Mouse (Mus musculus): ENCODE data around the gene Rpl7l1. TPM values are rescaled to one million over a fixed set of nuclear protein-coding genes. Genes with fewer than 3 reads are reported as not detected.

Rpl7l1 gene
- polyA plus RNA-seq, 1 experiment from 2014 or later: 68.9 TPM

GRCm38 (mm10) chr17:46741305-46741704, 41.2 kb downstream of the Rpl7l1 start:
- Histone ChIP-seq H3K4me2 (ENCODE audit: low read depth, low read length) (no peak overlapping the region), H3K36me3 (ENCODE audit: control insufficient read depth, insufficient read depth) (no peaks in the 10 kb centered on the region), H3K9ac (ENCODE audit: low read depth, low read length) (no peak overlapping the region), H3K4me3 (ENCODE audit: low read depth, low read length) (no peak overlapping the region), H3K27ac (ENCODE audit: low read length) (no peak overlapping the region), H3K4me1 (ENCODE audit: control insufficient read depth, low read depth, low read length) (peaks cover 3% of the 10 kb centered on the region; the same call in 1 of the 2 replicates), H3K9me3 (replicated peaks; ENCODE audit: control insufficient read depth, low read length) (no peaks in the 10 kb centered on the region), H3K27me3 (ENCODE audit: control insufficient read depth, insufficient read depth, low read depth, low read length) (no peaks in the 10 kb centered on the region)
- 61% methylated on average over 6 of the region's 6 CpGs for WGBS (ENCODE audit: insufficient replicate concordance)
- peak; percentile 67 for ATAC-seq (ENCODE audit: low read depth)

DNA sequence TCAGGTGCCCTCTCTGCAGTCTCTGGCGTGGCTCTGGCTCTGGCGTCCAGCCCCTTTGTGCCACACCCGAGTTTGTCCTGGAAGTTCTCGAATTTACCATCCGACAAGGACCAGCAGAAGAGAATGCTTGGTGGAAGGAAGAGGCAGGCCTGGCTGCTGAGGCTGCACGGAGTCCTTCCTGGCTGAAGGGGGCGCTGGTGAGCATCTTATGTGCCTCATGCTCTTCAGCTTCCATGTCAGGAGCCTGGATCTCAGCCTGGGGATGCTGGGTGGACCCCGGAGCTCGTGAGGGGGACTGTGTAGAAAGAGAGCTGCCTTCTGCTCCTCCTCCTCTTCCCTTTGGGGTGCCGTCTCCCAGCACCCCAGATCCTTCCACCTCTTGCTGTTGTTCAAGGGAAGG, 46.3 kb downstream of the Rpl7l1 start:
- no peaks in the 10 kb centered on the region for H3K27me3 ChIP-seq (ENCODE audit: control insufficient read depth, insufficient read depth, low read depth, low read length)
- H3K4me1 ChIP-seq (ENCODE audit: control insufficient read depth, low read depth, low read length): peaks cover 4% of the 10 kb centered on the region; the same call in 1 of the 2 replicates
- no peak overlapping the region for H3K4me2 ChIP-seq (ENCODE audit: low read depth, low read length)
- 56% methylated on average over 10 of the region's 10 CpGs for WGBS (ENCODE audit: insufficient replicate concordance)
- peak overlapping the region; percentile 51 for H3K27ac ChIP-seq (ENCODE audit: low read length)
- H3K9me3 ChIP-seq (replicated peaks; ENCODE audit: control insufficient read depth, low read length): no peaks in the 10 kb centered on the region
- no peak overlapping the region for H3K9ac ChIP-seq (ENCODE audit: low read depth, low read length)
- H3K4me3 ChIP-seq (ENCODE audit: low read depth, low read length): no peak overlapping the region
- no peaks in the 10 kb centered on the region for H3K36me3 ChIP-seq (ENCODE audit: control insufficient read depth, insufficient read depth)
- ATAC-seq (ENCODE audit: low read depth): no peak

- peak; percentile 82 for ATAC-seq (ENCODE audit: low read depth)
- no peaks in the 10 kb centered on the region for H3K9me3 ChIP-seq (replicated peaks; ENCODE audit: control insufficient read depth, low read length)
- 65% methylated on average over 7 of the region's 7 CpGs for WGBS (ENCODE audit: insufficient replicate concordance)
These were observed 47.2 kb downstream of the Rpl7l1 start for GRCm38 (mm10) chr17:46735287-46735686.

DNA sequence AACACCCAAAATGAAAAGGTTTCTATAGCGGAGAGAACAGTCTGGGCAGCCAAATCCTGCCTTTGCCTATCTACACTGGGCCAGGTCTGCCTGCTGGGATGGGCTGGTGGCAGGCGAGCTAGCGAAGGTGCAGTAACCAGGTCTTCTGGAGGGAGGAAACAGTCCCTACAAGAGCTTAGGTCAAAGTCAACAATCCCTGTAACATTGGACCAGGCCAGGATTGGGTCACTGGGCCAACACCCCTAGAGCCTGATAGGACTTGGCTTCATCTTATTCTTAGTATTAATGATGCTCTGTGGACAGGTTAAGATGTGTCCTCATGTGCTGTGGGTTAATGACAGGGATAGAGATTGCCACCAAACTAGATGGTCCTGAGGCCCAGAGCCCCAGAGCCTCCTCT, 48.4 kb downstream of the Rpl7l1 start:
- H3K36me3 ChIP-seq (ENCODE audit: control insufficient read depth, insufficient read depth): no peaks in the 10 kb centered on the region
- H3K27ac ChIP-seq (ENCODE audit: low read length): peak overlapping the region; percentile 56
- peaks cover 3% of the 10 kb centered on the region; the same call in 1 of the 2 replicates for H3K4me1 ChIP-seq (ENCODE audit: control insufficient read depth, low read depth, low read length)
- WGBS (ENCODE audit: insufficient replicate concordance): 63% methylated on average over 3 of the region's 3 CpGs
- H3K27me3 ChIP-seq (ENCODE audit: control insufficient read depth, insufficient read depth, low read depth, low read length): no peaks in the 10 kb centered on the region
- H3K4me2 ChIP-seq (ENCODE audit: low read depth, low read length): no peak overlapping the region
- no peak overlapping the region for H3K9ac ChIP-seq (ENCODE audit: low read depth, low read length)
- no peak overlapping the region for H3K4me3 ChIP-seq (ENCODE audit: low read depth, low read length)
- no peaks in the 10 kb centered on the region for H3K9me3 ChIP-seq (replicated peaks; ENCODE audit: control insufficient read depth, low read length)
- ATAC-seq (ENCODE audit: low read depth): no peak

More at GRCm38 (mm10) chr17:46735287-46735686, 47.2 kb downstream of the Rpl7l1 start:
- H3K9ac ChIP-seq (ENCODE audit: low read depth, low read length): no peak overlapping the region
- no peak overlapping the region for H3K4me3 ChIP-seq (ENCODE audit: low read depth, low read length)
- no peaks in the 10 kb centered on the region for H3K36me3 ChIP-seq (ENCODE audit: control insufficient read depth, insufficient read depth)
- no peak overlapping the region for H3K4me2 ChIP-seq (ENCODE audit: low read depth, low read length)
- peak overlapping the region; percentile 63 for H3K27ac ChIP-seq (ENCODE audit: low read length)
- H3K27me3 ChIP-seq (ENCODE audit: control insufficient read depth, insufficient read depth, low read depth, low read length): no peaks in the 10 kb centered on the region
- peaks cover 3% of the 10 kb centered on the region; the same call in 1 of the 2 replicates for H3K4me1 ChIP-seq (ENCODE audit: control insufficient read depth, low read depth, low read length)

DNA sequence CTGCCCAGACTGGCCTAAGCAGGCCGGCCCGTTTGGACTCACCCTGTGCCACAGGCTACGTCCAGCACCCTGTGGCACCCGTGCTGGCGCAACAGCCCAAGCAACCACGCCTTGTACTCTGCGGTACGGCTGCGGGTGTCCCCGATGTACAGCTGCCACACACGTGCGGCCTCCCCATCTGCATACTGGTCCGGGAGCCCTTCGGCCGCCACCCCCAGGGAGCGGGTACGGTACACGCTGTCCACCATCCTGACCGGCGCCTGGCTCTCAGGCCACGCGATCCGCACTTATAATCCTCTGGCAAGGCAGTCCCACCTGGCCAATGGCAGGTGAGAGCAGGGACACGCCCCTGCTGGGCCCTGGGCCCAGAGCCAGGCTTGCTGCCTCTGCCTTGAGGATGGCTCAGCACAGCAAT, 53.6 kb downstream of the Rpl7l1 start, which contains the start of gene Gnmt:
Gene Gnmt, minus strand, starts transcription at position 265 of the 415 bp plus-strand sequence.
- Histone ChIP-seq H3K27ac (ENCODE audit: low read length) (peak within 1 kb of the TSS; percentile 66), H3K4me1 (ENCODE audit: control insufficient read depth, low read depth, low read length) (no peaks in the 10 kb centered on the region; the same call in 1 of the 2 replicates), H3K36me3 (ENCODE audit: control insufficient read depth, insufficient read depth) (no peaks in the 10 kb centered on the region), H3K9me3 (replicated peaks; ENCODE audit: control insufficient read depth, low read length) (no peaks in the 10 kb centered on the region), H3K27me3 (ENCODE audit: control insufficient read depth, insufficient read depth, low read depth, low read length) (0 out of 2 replicates have a peak, but pooled peaks cover 2% of the 10 kb centered on the region), H3K4me3 (ENCODE audit: low read depth, low read length) (peak within 1 kb of the TSS; percentile 48), H3K4me2 (ENCODE audit: low read depth, low read length) (peak within 1 kb of the TSS; percentile 23), H3K9ac (ENCODE audit: low read depth, low read length) (peak within 1 kb of the TSS; percentile 43)
- peak; percentile 88 for ATAC-seq (ENCODE audit: low read depth)
- WGBS (ENCODE audit: insufficient replicate concordance): 38% methylated on average over 24 of the region's 24 CpGs

GRCm38 (mm10) chr17:46728496-46728895, 54.0 kb downstream of the Rpl7l1 start:
- 52% methylated on average over 11 of the region's 11 CpGs for WGBS (ENCODE audit: insufficient replicate concordance)
- peak; percentile 8 for ATAC-seq (ENCODE audit: low read depth)
- H3K9ac ChIP-seq (ENCODE audit: low read depth, low read length): peak overlapping the region; percentile 43

DNA sequence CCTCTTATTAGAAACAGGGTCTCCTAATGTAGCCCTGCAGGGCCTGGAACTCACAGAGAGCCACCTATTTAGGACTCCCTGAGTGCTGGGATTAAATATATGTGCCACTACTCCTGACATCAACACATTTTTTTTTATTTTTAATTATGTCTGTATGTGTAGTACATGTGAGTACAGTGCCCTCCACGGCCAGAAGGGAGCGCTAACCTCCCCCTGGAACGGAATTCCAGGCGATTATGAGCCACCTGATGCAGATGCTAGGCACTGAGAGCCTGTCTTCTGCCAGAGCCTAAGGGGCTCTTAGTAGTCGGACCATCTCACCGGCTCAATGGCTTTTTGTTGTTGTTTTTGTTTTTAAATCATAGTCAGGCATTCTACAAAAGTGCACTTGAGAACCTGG, 54.5 kb downstream of the Rpl7l1 start:
- WGBS (ENCODE audit: insufficient replicate concordance): 34% methylated on average over 6 of the region's 6 CpGs
- H3K4me1 ChIP-seq (ENCODE audit: control insufficient read depth, low read depth, low read length): no peaks in the 10 kb centered on the region; the same call in 1 of the 2 replicates
- no peak for ATAC-seq (ENCODE audit: low read depth)
- no peak overlapping the region for H3K27ac ChIP-seq (ENCODE audit: low read length)
- H3K9ac ChIP-seq (ENCODE audit: low read depth, low read length): no peak overlapping the region
- H3K9me3 ChIP-seq (replicated peaks; ENCODE audit: control insufficient read depth, low read length): no peaks in the 10 kb centered on the region
- H3K27me3 ChIP-seq (ENCODE audit: control insufficient read depth, insufficient read depth, low read depth, low read length): 0 out of 2 replicates have a peak, but pooled peaks cover 2% of the 10 kb centered on the region
- peak overlapping the region; percentile 23 for H3K4me2 ChIP-seq (ENCODE audit: low read depth, low read length)
- no peaks in the 10 kb centered on the region for H3K36me3 ChIP-seq (ENCODE audit: control insufficient read depth, insufficient read depth)
- peak overlapping the region; percentile 48 for H3K4me3 ChIP-seq (ENCODE audit: low read depth, low read length)

More at GRCm38 (mm10) chr17:46728496-46728895, 54.0 kb downstream of the Rpl7l1 start:
- Histone ChIP-seq H3K36me3 (ENCODE audit: control insufficient read depth, insufficient read depth) (no peaks in the 10 kb centered on the region), H3K4me2 (ENCODE audit: low read depth, low read length) (peak overlapping the region; percentile 22; the same call in 1 of the 2 replicates), H3K4me1 (ENCODE audit: control insufficient read depth, low read depth, low read length) (no peaks in the 10 kb centered on the region; the same call in 1 of the 2 replicates), H3K27me3 (ENCODE audit: control insufficient read depth, insufficient read depth, low read depth, low read length) (0 out of 2 replicates have a peak, but pooled peaks cover 2% of the 10 kb centered on the region), H3K9me3 (replicated peaks; ENCODE audit: control insufficient read depth, low read length) (no peaks in the 10 kb centered on the region), H3K27ac (ENCODE audit: low read length) (peak overlapping the region; percentile 66), H3K4me3 (ENCODE audit: low read depth, low read length) (peak overlapping the region; percentile 48)

GRCm38 (mm10) chr17:46727271-46727670, 55.2 kb downstream of the Rpl7l1 start:
- Histone ChIP-seq H3K4me3 (ENCODE audit: low read depth, low read length) (no peak overlapping the region), H3K9ac (ENCODE audit: low read depth, low read length) (no peak overlapping the region), H3K36me3 (ENCODE audit: control insufficient read depth, insufficient read depth) (no peaks in the 10 kb centered on the region), H3K9me3 (replicated peaks; ENCODE audit: control insufficient read depth, low read length) (no peaks in the 10 kb centered on the region), H3K4me2 (ENCODE audit: low read depth, low read length) (no peak overlapping the region), H3K4me1 (ENCODE audit: control insufficient read depth, low read depth, low read length) (no peaks in the 10 kb centered on the region; the same call in 1 of the 2 replicates), H3K27ac (ENCODE audit: low read length) (no peak overlapping the region), H3K27me3 (ENCODE audit: control insufficient read depth, insufficient read depth, low read depth, low read length) (0 out of 2 replicates have a peak, but pooled peaks cover 2% of the 10 kb centered on the region)
- WGBS (ENCODE audit: insufficient replicate concordance): 84% methylated on average over 11 of the region's 11 CpGs
- no peak for ATAC-seq (ENCODE audit: low read depth)

Data from liver, embryonic 16.5 days (tissue).